Mouse (Mus musculus) cerebellum, postnatal 4 days (tissue): Measurements from ENCODE around the gene Cdc42bpb.

Experiments
- DNase-seq, 2 experiments: peaks; one replicate each; pipeline ENCODE4 v3.0.0; 2022; ENCODE audit warnings: low spot score in 2 of 2, mixed read lengths in 1 of 2

The Cdc42bpb gene

GRCm38 (mm10) chr12:111377376-111377973, at the start of gene Cdc42bpb:
Gene Cdc42bpb, minus strand, starts transcription at chr12:111377718.
- peak; percentile 89 to 95 for DNase-seq

- peak; percentile 92 to 96 for DNase-seq
These were observed 48.4 kb upstream of the Cdc42bpb start for GRCm38 (mm10) chr12:111425789-111426460.

- DNase-seq = peak; percentile 85 to 91
These were observed 47.7 kb upstream of the Cdc42bpb start for GRCm38 (mm10) chr12:111425258-111425657.

GRCm38 (mm10) chr12:111424547-111424946, 47.0 kb upstream of the Cdc42bpb start:
- DNase-seq = no peak

GRCm38 (mm10) chr12:111423570-111424129, 46.1 kb upstream of the Cdc42bpb start:
- DNase-seq = no peak

GRCm38 (mm10) chr12:111422852-111423251, 45.3 kb upstream of the Cdc42bpb start:
- no peak for DNase-seq

- no peak for DNase-seq
These were observed 43.6 kb upstream of the Cdc42bpb start for GRCm38 (mm10) chr12:111420946-111421709.

GRCm38 (mm10) chr12:111419918-111420317, 42.4 kb upstream of the Cdc42bpb start:
- no peak for DNase-seq

- DNase-seq = no peak
These were observed 39.6 kb upstream of the Cdc42bpb start, which contains the start of gene Exoc3l4 for GRCm38 (mm10) chr12:111416921-111417779. Gene Exoc3l4, plus strand, starts transcription at chr12:111417017.

GRCm38 (mm10) chr12:111413300-111413699, 35.8 kb upstream of the Cdc42bpb start:
- peak; percentile 80 to 91 for DNase-seq

- DNase-seq = no peak
These were observed 35.2 kb upstream of the Cdc42bpb start for GRCm38 (mm10) chr12:111412581-111413284.

GRCm38 (mm10) chr12:111411631-111412355, 34.3 kb upstream of the Cdc42bpb start:
- peak in 1 of 2 experiments; percentile 44 for DNase-seq

- DNase-seq = peak in 1 of 2 experiments; percentile 61
These were observed 32.1 kb upstream of the Cdc42bpb start for GRCm38 (mm10) chr12:111409583-111409982.

- no peak for DNase-seq
These were observed 29.1 kb upstream of the Cdc42bpb start, which contains the start of gene Lbhd2 for GRCm38 (mm10) chr12:111406622-111407021. Gene Lbhd2, plus strand, starts transcription at chr12:111406809.

- no peak for DNase-seq
These were observed 27.4 kb upstream of the Cdc42bpb start for GRCm38 (mm10) chr12:111404880-111405279.

GRCm38 (mm10) chr12:111401454-111402184, 24.1 kb upstream of the Cdc42bpb start:
- peak; percentile 74 to 80 for DNase-seq

- no peak for DNase-seq
These were observed 19.5 kb upstream of the Cdc42bpb start for GRCm38 (mm10) chr12:111396997-111397396.

- no peak for DNase-seq
These were observed 16.5 kb upstream of the Cdc42bpb start for GRCm38 (mm10) chr12:111394008-111394407.

GRCm38 (mm10) chr12:111387146-111387545, 9.6 kb upstream of the Cdc42bpb start:
- no peak for DNase-seq
